Mouse (Mus musculus): Measurements from ENCODE around the gene Nebl. TPM values are rescaled to one million over a fixed set of nuclear protein-coding genes. Genes with fewer than 3 reads are reported as not detected.

Nebl gene
- total and polyA plus RNA-seq, 3 experiments = 4.7 to 5.4 TPM; not detected in 1

DNA sequence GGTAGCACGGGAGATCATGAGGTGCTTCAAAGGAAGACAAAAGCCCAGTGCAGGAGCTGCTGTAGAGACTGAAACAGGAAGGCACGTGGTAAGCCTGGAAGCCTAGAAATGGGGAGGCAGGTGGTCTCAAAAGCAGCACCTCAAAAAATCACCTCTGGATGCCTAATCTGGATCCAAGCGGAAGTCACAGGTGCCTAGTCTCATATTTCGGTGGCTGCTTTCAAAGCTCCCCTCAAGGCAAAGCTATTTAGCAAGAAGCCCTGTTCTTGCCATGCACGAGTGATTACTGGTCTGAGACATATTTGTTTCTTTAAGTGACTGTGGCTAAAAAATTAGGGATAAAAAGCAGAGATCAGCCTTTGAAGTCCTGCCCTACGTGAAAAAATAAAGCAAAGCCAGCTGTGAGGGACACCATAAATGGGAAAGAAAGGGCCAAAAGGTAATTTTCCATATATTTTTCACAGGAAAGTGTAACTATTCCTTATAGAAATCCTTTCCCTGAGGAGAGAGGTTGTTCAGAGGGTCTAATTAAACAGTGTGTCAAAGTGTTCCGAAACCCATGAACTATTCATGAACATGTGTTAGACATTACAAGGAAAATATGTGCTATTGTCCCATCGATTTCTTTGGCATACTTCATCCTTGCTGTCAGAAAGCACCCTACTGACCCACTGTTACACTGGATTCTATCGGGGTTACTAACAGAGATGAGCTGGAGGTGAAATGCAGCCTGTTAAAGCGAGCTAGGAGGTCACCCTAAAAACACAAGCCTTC lies 206.9 kb downstream of the Nebl start:
- no peaks in the 10 kb centered on the region for H3K4me1 ChIP-seq (ENCODE audit: control insufficient read depth in 1 of 2, insufficient read depth in 2 of 2, low read length in 2 of 2)
- no peak for TF ChIP-seq TBP (IDR thresholded peaks at IDR 0.05; ENCODE audit: low read depth, low read length)
- TF ChIP-seq SIN3A (IDR thresholded peaks at IDR 0.05; ENCODE audit: low read length) = no peak
- TF ChIP-seq EP300 (IDR thresholded peaks at IDR 0.05; ENCODE audit: low read depth in 1 of 2, low read length in 2 of 2) = no peak
- no peak for TF ChIP-seq ZKSCAN1 (IDR thresholded peaks at IDR 0.05; ENCODE audit: low read depth, low read length)
- TF ChIP-seq GATA1 (IDR thresholded peaks at IDR 0.05; ENCODE audit: low read depth, low read length) = no peak
- no peak for TF ChIP-seq CTCF (IDR thresholded peaks at IDR 0.05 in 2 of 3, conservative IDR thresholded peaks at IDR 0.05 in 1 of 3; ENCODE audit: control insufficient read depth in 1 of 3, insufficient read depth in 1 of 3, low read depth in 2 of 3, low read length in 3 of 3, poor library complexity in 1 of 3, severe bottlenecking in 1 of 3)
- H3K9me3 ChIP-seq (replicated peaks; ENCODE audit: insufficient read depth, low read length) = no peaks in the 10 kb centered on the region
- no peaks in the 10 kb centered on the region for H3K36me3 ChIP-seq (ENCODE audit: control insufficient read depth in 1 of 2, insufficient read depth in 2 of 2, low read length in 2 of 2)
- H3K79me2 ChIP-seq (ENCODE audit: control insufficient read depth, insufficient read depth, low read length, poor library complexity) = no peaks in the 10 kb centered on the region
- no peak overlapping the region for H3K9ac ChIP-seq (ENCODE audit: control insufficient read depth, low read depth, low read length, poor library complexity, severe bottlenecking)
- no peaks in the 10 kb centered on the region for H3K27me3 ChIP-seq (ENCODE audit: control insufficient read depth in 1 of 2, insufficient read depth in 2 of 2, low read length in 2 of 2)
- no peak overlapping the region for H3K27ac ChIP-seq (ENCODE audit: control insufficient read depth, low read depth, low read length)
- no peak for DNase-seq (ENCODE audit: low read depth, low spot score)
- H3K4me3 ChIP-seq (ENCODE audit: control insufficient read depth in 1 of 2, insufficient read depth in 1 of 2, low read depth in 2 of 2, low read length in 2 of 2) = no peak overlapping the region

DNA sequence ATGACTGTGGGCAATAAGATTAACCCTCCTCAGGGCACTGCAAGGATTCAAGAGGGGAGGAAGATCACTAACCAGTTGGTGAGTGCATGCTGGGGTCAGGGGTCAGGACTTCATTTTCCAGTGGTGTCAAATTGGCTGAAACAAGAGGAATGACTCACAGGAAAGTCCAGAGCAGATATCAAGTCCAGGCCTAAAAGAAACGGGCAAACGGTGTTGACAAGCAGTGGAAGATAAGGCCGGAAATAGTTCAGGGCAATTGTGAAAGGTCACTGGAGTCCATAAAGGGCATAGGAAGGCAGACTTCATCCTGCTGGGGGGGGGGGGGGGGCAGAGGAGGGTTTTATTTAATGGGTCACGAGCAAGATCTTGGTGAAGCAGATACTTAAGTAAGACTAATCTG lies 207.5 kb downstream of the Nebl start:
- Histone ChIP-seq H3K9me3 (replicated peaks; ENCODE audit: insufficient read depth, low read length) (no peaks in the 10 kb centered on the region), H3K4me3 (ENCODE audit: control insufficient read depth in 1 of 2, insufficient read depth in 1 of 2, low read depth in 2 of 2, low read length in 2 of 2) (no peak overlapping the region), H3K79me2 (ENCODE audit: control insufficient read depth, insufficient read depth, low read length, poor library complexity) (no peaks in the 10 kb centered on the region), H3K9ac (ENCODE audit: control insufficient read depth, low read depth, low read length, poor library complexity, severe bottlenecking) (no peak overlapping the region), H3K27me3 (ENCODE audit: control insufficient read depth in 1 of 2, insufficient read depth in 2 of 2, low read length in 2 of 2) (no peaks in the 10 kb centered on the region), H3K4me1 (ENCODE audit: control insufficient read depth in 1 of 2, insufficient read depth in 2 of 2, low read length in 2 of 2) (no peaks in the 10 kb centered on the region), H3K27ac (ENCODE audit: control insufficient read depth, low read depth, low read length) (no peak overlapping the region), H3K36me3 (ENCODE audit: control insufficient read depth in 1 of 2, insufficient read depth in 2 of 2, low read length in 2 of 2) (no peaks in the 10 kb centered on the region)
- no peak for DNase-seq (ENCODE audit: low read depth, low spot score)
- TF ChIP-seq ZC3H11A (IDR thresholded peaks at IDR 0.05; ENCODE audit: low read depth, low read length) = no peak

DNA sequence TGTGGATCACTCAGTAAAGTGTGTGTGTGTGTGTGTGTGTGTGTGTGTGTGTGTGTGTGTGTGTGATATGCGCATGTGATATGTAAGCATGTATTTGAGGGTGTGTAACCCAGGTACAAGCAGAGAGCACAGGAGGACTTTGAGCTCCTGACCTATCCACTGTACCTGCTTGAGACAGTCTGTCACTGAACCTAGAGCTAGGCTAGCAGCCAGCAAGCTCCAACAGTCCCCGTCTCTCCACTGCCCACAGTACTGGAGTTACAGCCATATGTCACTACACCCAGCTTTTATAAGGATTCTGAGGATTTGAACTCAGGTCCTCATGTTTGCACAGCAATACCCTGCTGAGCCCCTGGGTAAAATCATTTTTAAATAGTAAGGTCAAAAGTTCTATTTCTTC lies 215.6 kb downstream of the Nebl start:
- TF ChIP-seq GABPA (IDR thresholded peaks at IDR 0.05; ENCODE audit: low read depth, low read length) (no peak), GATA1 (IDR thresholded peaks at IDR 0.05; ENCODE audit: low read depth, low read length) (no peak), JUND (IDR thresholded peaks at IDR 0.05; ENCODE audit: low read depth, low read length) (no peak), E2F4 (IDR thresholded peaks at IDR 0.05; ENCODE audit: borderline replicate concordance, low read depth, low read length) (no peak), NELFE (IDR thresholded peaks at IDR 0.05; ENCODE audit: low read depth, low read length) (no peak)
- Histone ChIP-seq H3K27me3 (ENCODE audit: control insufficient read depth in 1 of 2, insufficient read depth in 2 of 2, low read length in 2 of 2) (no peaks in the 10 kb centered on the region), H3K4me3 (ENCODE audit: control insufficient read depth in 1 of 2, insufficient read depth in 1 of 2, low read depth in 2 of 2, low read length in 2 of 2) (no peak overlapping the region), H3K4me1 (ENCODE audit: control insufficient read depth in 1 of 2, insufficient read depth in 2 of 2, low read length in 2 of 2) (no peaks in the 10 kb centered on the region), H3K27ac (ENCODE audit: control insufficient read depth, low read depth, low read length) (no peak overlapping the region), H3K36me3 (ENCODE audit: control insufficient read depth in 1 of 2, insufficient read depth in 2 of 2, low read length in 2 of 2) (no peaks in the 10 kb centered on the region), H3K79me2 (ENCODE audit: control insufficient read depth, insufficient read depth, low read length, poor library complexity) (no peaks in the 10 kb centered on the region), H3K9me3 (replicated peaks; ENCODE audit: insufficient read depth, low read length) (no peaks in the 10 kb centered on the region), H3K9ac (ENCODE audit: control insufficient read depth, low read depth, low read length, poor library complexity, severe bottlenecking) (no peak overlapping the region)
- no peak for DNase-seq (ENCODE audit: low read depth, low spot score)
